Mouse (Mus musculus): Measurements from ENCODE around the gene H2-T3. TPM values are rescaled to one million over a fixed set of nuclear protein-coding genes. Genes with fewer than 3 reads are reported as not detected.

The H2-T3 gene
- polyA plus RNA-seq, 1 experiment from 2014 or later: 0.12 TPM

- WGBS: 1% methylated on average over 15 of the region's 15 CpGs
- 0 out of 2 replicates have a peak, but pooled peaks cover 7% of the 10 kb centered on the region for H3K27me3 ChIP-seq (replicated peaks; ENCODE audit: insufficient read depth, low read length)
- peak overlapping the region; percentile 47 for H3K4me3 ChIP-seq (ENCODE audit: low read depth, low read length)
- peak overlapping the region; percentile 2; the same call in 1 of the 2 replicates for H3K9ac ChIP-seq (replicated peaks; ENCODE audit: low read depth)
- no peaks in the 10 kb centered on the region for H3K9me3 ChIP-seq (ENCODE audit: low read length)
- H3K4me2 ChIP-seq (replicated peaks; ENCODE audit: low read depth, low read length): peak overlapping the region; percentile 85
- TF ChIP-seq EP300 (IDR thresholded peaks at IDR 0.05): no peak
- no peaks in the 10 kb centered on the region for H3K36me3 ChIP-seq (ENCODE audit: insufficient read depth, low read length)
- ATAC-seq (peak; percentile 84), DNase-seq (ENCODE audit: low spot score) (peak; percentile 65)
- no peak overlapping the region for H3K27ac ChIP-seq (ENCODE audit: low read length)
- peaks cover 4% of the 10 kb centered on the region; the same call in 1 of the 2 replicates for H3K4me1 ChIP-seq (ENCODE audit: insufficient read depth, low read depth, low read length)
Measured at GRCm38 (mm10) chr17:36205456-36205855, 15.4 kb upstream of the H2-T3 start.

- WGBS: 87% methylated on average over 2 of the region's 2 CpGs
- no peaks in the 10 kb centered on the region for H3K9me3 ChIP-seq (ENCODE audit: low read length)
- no peak for TF ChIP-seq EP300 (IDR thresholded peaks at IDR 0.05)
- TF ChIP-seq CTCF (IDR thresholded peaks at IDR 0.05): no peak
- no peak for ATAC-seq
- H3K9ac ChIP-seq (replicated peaks; ENCODE audit: low read depth): no peak overlapping the region
- DNase-seq (ENCODE audit: low spot score): no peak
- H3K27ac ChIP-seq (ENCODE audit: low read length): no peak overlapping the region
- peaks cover 4% of the 10 kb centered on the region; the same call in 1 of the 2 replicates for H3K4me1 ChIP-seq (ENCODE audit: insufficient read depth, low read depth, low read length)
- H3K4me3 ChIP-seq (ENCODE audit: low read depth, low read length): no peak overlapping the region
- H3K36me3 ChIP-seq (ENCODE audit: insufficient read depth, low read length): no peaks in the 10 kb centered on the region
- 0 out of 2 replicates have a peak, but pooled peaks cover 7% of the 10 kb centered on the region for H3K27me3 ChIP-seq (replicated peaks; ENCODE audit: insufficient read depth, low read length)
- no peak overlapping the region for H3K4me2 ChIP-seq (replicated peaks; ENCODE audit: low read depth, low read length)
Measured at GRCm38 (mm10) chr17:36201851-36202250, 11.8 kb upstream of the H2-T3 start.

- no peaks in the 10 kb centered on the region for H3K36me3 ChIP-seq (ENCODE audit: insufficient read depth, low read length)
- H3K27ac ChIP-seq (ENCODE audit: low read length): no peak overlapping the region
- DNase-seq (ENCODE audit: low spot score) (peak; percentile 22), ATAC-seq (peak; percentile 32; the same call in 1 of the 2 replicates)
- H3K4me2 ChIP-seq (replicated peaks; ENCODE audit: low read depth, low read length): no peak overlapping the region
- H3K27me3 ChIP-seq (replicated peaks; ENCODE audit: insufficient read depth, low read length): no peaks in the 10 kb centered on the region
- no peak for TF ChIP-seq EP300 (IDR thresholded peaks at IDR 0.05)
- TF ChIP-seq CTCF (IDR thresholded peaks at IDR 0.05): peak; percentile 67
- no peak overlapping the region for H3K9ac ChIP-seq (replicated peaks; ENCODE audit: low read depth)
- H3K4me3 ChIP-seq (ENCODE audit: low read depth, low read length): no peak overlapping the region
- 18% methylated on average over 5 of the region's 5 CpGs for WGBS
- no peaks in the 10 kb centered on the region for H3K4me1 ChIP-seq (ENCODE audit: insufficient read depth, low read depth, low read length)
- no peaks in the 10 kb centered on the region for H3K9me3 ChIP-seq (ENCODE audit: low read length)
Measured at GRCm38 (mm10) chr17:36198317-36198716, 8.2 kb upstream of the H2-T3 start.

GRCm38 (mm10) chr17:36194471-36194870, 4.4 kb upstream of the H2-T3 start:
- Histone ChIP-seq H3K4me3 (ENCODE audit: low read depth, low read length) (no peak overlapping the region), H3K9me3 (ENCODE audit: low read length) (no peaks in the 10 kb centered on the region), H3K36me3 (ENCODE audit: insufficient read depth, low read length) (no peaks in the 10 kb centered on the region), H3K9ac (replicated peaks; ENCODE audit: low read depth) (no peak overlapping the region), H3K27me3 (replicated peaks; ENCODE audit: insufficient read depth, low read length) (no peaks in the 10 kb centered on the region), H3K4me1 (ENCODE audit: insufficient read depth, low read depth, low read length) (no peaks in the 10 kb centered on the region), H3K27ac (ENCODE audit: low read length) (no peak overlapping the region), H3K4me2 (replicated peaks; ENCODE audit: low read depth, low read length) (no peak overlapping the region)
- WGBS: 73% methylated on average over 6 of the region's 6 CpGs
- no peak for DNase-seq (ENCODE audit: low spot score)
- ATAC-seq: no peak
- TF ChIP-seq EP300 (IDR thresholded peaks at IDR 0.05): no peak

- DNase-seq (ENCODE audit: low spot score) (peak; percentile 86), ATAC-seq (peak; percentile 54)
- no peak overlapping the region for H3K4me3 ChIP-seq (ENCODE audit: low read depth, low read length)
- H3K4me1 ChIP-seq (ENCODE audit: insufficient read depth, low read depth, low read length): no peaks in the 10 kb centered on the region
- no peak overlapping the region for H3K27ac ChIP-seq (ENCODE audit: low read length)
- H3K27me3 ChIP-seq (replicated peaks; ENCODE audit: insufficient read depth, low read length): no peaks in the 10 kb centered on the region
- no peak for TF ChIP-seq EP300 (IDR thresholded peaks at IDR 0.05)
- TF ChIP-seq CTCF (IDR thresholded peaks at IDR 0.05): peak; percentile 88
- WGBS: 26% methylated on average over 8 of the region's 8 CpGs
- no peaks in the 10 kb centered on the region for H3K36me3 ChIP-seq (ENCODE audit: insufficient read depth, low read length)
- no peaks in the 10 kb centered on the region for H3K9me3 ChIP-seq (ENCODE audit: low read length)
- no peak overlapping the region for H3K9ac ChIP-seq (replicated peaks; ENCODE audit: low read depth)
- H3K4me2 ChIP-seq (replicated peaks; ENCODE audit: low read depth, low read length): no peak overlapping the region
Measured at GRCm38 (mm10) chr17:36193546-36194141, 3.6 kb upstream of the H2-T3 start.

- no peaks in the 10 kb centered on the region for H3K27me3 ChIP-seq (replicated peaks; ENCODE audit: insufficient read depth, low read length)
- WGBS: 44% methylated on average over 2 of the region's 2 CpGs
- H3K36me3 ChIP-seq (ENCODE audit: insufficient read depth, low read length): no peaks in the 10 kb centered on the region
- H3K4me1 ChIP-seq (ENCODE audit: insufficient read depth, low read depth, low read length): no peaks in the 10 kb centered on the region
- TF ChIP-seq EP300 (IDR thresholded peaks at IDR 0.05) (no peak), CTCF (IDR thresholded peaks at IDR 0.05) (no peak)
- no peak overlapping the region for H3K4me2 ChIP-seq (replicated peaks; ENCODE audit: low read depth, low read length)
- H3K4me3 ChIP-seq (ENCODE audit: low read depth, low read length): no peak overlapping the region
- no peaks in the 10 kb centered on the region for H3K9me3 ChIP-seq (ENCODE audit: low read length)
- ATAC-seq: no peak
- H3K27ac ChIP-seq (ENCODE audit: low read length): no peak overlapping the region
- no peak for DNase-seq (ENCODE audit: low spot score)
- H3K9ac ChIP-seq (replicated peaks; ENCODE audit: low read depth): no peak overlapping the region
Measured at GRCm38 (mm10) chr17:36192371-36192770, 2.3 kb upstream of the H2-T3 start.

Measured in lung, postnatal 0 days (tissue).